ENCODE assay signal across 7 mouse cellular contexts in the genomic region with DNA sequence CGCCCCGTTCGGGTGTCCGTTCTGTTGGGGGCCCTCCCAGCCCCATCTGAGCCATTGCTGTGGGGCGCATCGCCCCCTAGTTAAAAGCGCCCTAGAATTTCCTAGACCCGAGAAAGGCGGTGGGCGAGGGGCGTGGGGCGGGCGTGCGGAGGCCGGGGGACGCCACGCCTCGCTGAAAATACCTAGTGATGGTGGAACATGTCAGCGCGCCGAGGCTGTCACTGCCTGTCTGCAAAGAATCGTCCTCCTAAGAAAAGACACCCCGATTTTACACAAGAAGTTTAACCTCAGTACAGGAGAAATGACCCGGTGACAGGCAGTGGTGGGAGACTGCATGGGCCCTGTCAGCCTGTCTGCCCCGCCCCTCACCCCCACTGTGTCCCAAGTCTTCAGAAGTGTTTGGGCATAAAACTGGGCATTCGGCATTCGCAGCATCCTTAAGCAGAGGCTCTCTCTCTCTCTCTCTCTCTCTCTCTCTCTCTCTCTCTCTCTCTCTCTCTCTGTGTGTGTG. TPM values are rescaled to one million over a fixed set of nuclear protein-coding genes. Genes with fewer than 3 reads are reported as not detected.
DNase-seq lines count a peak whose midpoint lies in the region; ATAC-seq and TF ChIP-seq lines count a peak whose summit lies in the region.

No protein-coding gene starts in this region.

- H3K9me3 ChIP-seq in lung, embryonic 14.5 days (ENCODE audit: low read depth, low read length), result no peaks in the 10 kb centered on the region
- no peaks in the 10 kb centered on the region for H3K9me3 ChIP-seq in limb, embryonic 13.5 days

- no peak for ATAC-seq in lung, embryonic 14.5 days (ENCODE audit: insufficient read depth)
- peak; percentile 17; the same call in 1 of the 2 replicates for ATAC-seq in granulocyte monocyte progenitor cell, adult 5-6 weeks (replicated peaks; ENCODE audit: poor library complexity, severe bottlenecking)
- ATAC-seq in limb, embryonic 13.5 days (ENCODE audit: low FRiP score, low read depth), result no peak
- ATAC-seq in cerebellum, adult (ENCODE audit: insufficient number of reproducible peaks, low FRiP score, low TSS enrichment), result no peak

- TF ChIP-seq CTCF in lung, embryonic 14.5 days (IDR thresholded peaks at IDR 0.05; ENCODE audit: low read depth), result no peak

- DNase-seq in lung, embryonic 14.5 days, result no peak
- no peak for DNase-seq in lung, postnatal 4 days
- peak; percentile 48 for DNase-seq in retina, postnatal 1 day

- H3K36me3 ChIP-seq in lung, embryonic 14.5 days (ENCODE audit: insufficient read depth), result no peaks in the 10 kb centered on the region
- no peaks in the 10 kb centered on the region for H3K36me3 ChIP-seq in limb, embryonic 13.5 days

- H3K4me1 ChIP-seq in lung, embryonic 14.5 days (ENCODE audit: insufficient read depth), result peaks cover 11% of the 10 kb centered on the region; the same call in 1 of the 2 replicates
- peaks cover 21% of the 10 kb centered on the region for H3K4me1 ChIP-seq in brown adipose tissue, adult 24 weeks (ENCODE audit: control insufficient read depth, insufficient read depth, insufficient read length, low read length)
- H3K4me1 ChIP-seq in limb, embryonic 13.5 days, result peaks cover 16% of the 10 kb centered on the region

- H3K27ac ChIP-seq in lung, embryonic 14.5 days (ENCODE audit: low read depth), result no peak overlapping the region
- H3K27ac ChIP-seq in brown adipose tissue, adult 24 weeks (replicated peaks; ENCODE audit: low read depth, low read length), result peak overlapping the region; percentile 55
- H3K27ac ChIP-seq in limb, embryonic 13.5 days, result no peak overlapping the region

- H3K4me3 ChIP-seq in lung, embryonic 14.5 days (ENCODE audit: low read depth, low read length), result peak overlapping the region; percentile 73
- H3K4me3 ChIP-seq in brown adipose tissue, adult 24 weeks (ENCODE audit: insufficient read depth, low read depth, low read length), result peak overlapping the region; percentile 85
- H3K4me3 ChIP-seq in limb, embryonic 13.5 days, result peak overlapping the region; percentile 74

- peak overlapping the region; percentile 99 for H3K4me2 ChIP-seq in lung, embryonic 14.5 days
- H3K4me2 ChIP-seq in limb, embryonic 13.5 days (replicated peaks), result peak overlapping the region; percentile 99

- H3K9ac ChIP-seq in lung, embryonic 14.5 days, result peak overlapping the region; percentile 78
- H3K9ac ChIP-seq in limb, embryonic 13.5 days, result peak overlapping the region; percentile 78

- H3K27me3 ChIP-seq in lung, embryonic 14.5 days (ENCODE audit: insufficient read depth, low read length), result 0 out of 2 replicates have a peak, but pooled peaks cover 9% of the 10 kb centered on the region
- peaks cover 84% of the 10 kb centered on the region for H3K27me3 ChIP-seq in limb, embryonic 13.5 days

- WGBS in lung, embryonic 14.5 days, result under 1% methylated on average over 26 of the region's 27 CpGs
- 1% methylated on average over 27 of the region's 27 CpGs for WGBS in limb, embryonic 13.5 days

RNA-seq across cellular contexts. Expression of gene Neurl1b, which starts 0.8 kb away (rescaled TPM):
- 1.9 and 2.1 TPM in 2 replicates for polyA plus RNA-seq in lung, embryonic 14.5 days (2014; fragmentation: Nextera tagmentation; extraction: Ambion mirVana)
- polyA plus RNA-seq in brown adipose tissue, adult 24 weeks (2012; ENCODE audit: insufficient read depth, insufficient read length, missing spikeins), result 0.99 and 1.8 TPM in 2 replicates
- 1.4 TPM in 2 replicates for total RNA-seq in granulocyte monocyte progenitor cell, adult 5-6 weeks (2014; fragmentation: Nextera tagmentation)
- total RNA-seq in granulocyte monocyte progenitor cell, adult 5-6 weeks (2017), result 0.65 and 3.6 TPM in 2 replicates
- polyA plus RNA-seq in limb, embryonic 13.5 days (2015; fragmentation: Nextera tagmentation; extraction: Ambion mirVana), result 0.51 and 0.65 TPM in 2 replicates
